Mouse (Mus musculus): ENCODE data around the gene Ipo5. TPM values are rescaled to one million over a fixed set of nuclear protein-coding genes. Genes with fewer than 3 reads are reported as not detected.

Gene Ipo5
- polyA plus RNA-seq, 1 experiment from 2014 or later, result 97.2 TPM

Other genes with a start within 250 kb of the Ipo5 start
- 17.4 and 30.3 TPM in 2 replicates for gene Farp1, start 124.0 kb downstream of the Ipo5 start, polyA plus RNA-seq (2014; fragmentation: Nextera tagmentation; extraction: Ambion mirVana)